Mouse (Mus musculus) bone marrow macrophage, adult 2 months (primary cell): ENCODE data around the gene Gimap3.
A peak's percentile ranks its signal among the peaks of the same experiment; 100 is the strongest.

ENCODE experiments used
- CTCF ChIP-seq: IDR thresholded peaks from 2 replicates; pipeline ENCODE4 v1.5.1; 2012; ENCODE audit warnings: low read depth, mild to moderate bottlenecking, low read length, moderate library complexity
- POLR2A ChIP-seq: IDR thresholded peaks from 2 replicates; pipeline ENCODE4 v1.6.1; 2012; ENCODE audit warnings: mild to moderate bottlenecking, low read depth, low read length, borderline replicate concordance

- TF ChIP-seq CTCF (peak; percentile 74), POLR2A (no peak)
Measured at GRCm38 (mm10) chr6:48772030-48772429, 1.4 kb upstream of the Gimap3 start.
